Mouse (Mus musculus) liver, adult 2 months (tissue): ENCODE data around the gene Plcb4. TPM values are rescaled to one million over a fixed set of nuclear protein-coding genes. Genes with fewer than 3 reads are reported as not detected.
"Not testable (repeated sequence)": the region's sequence is repeated elsewhere in the genome, so short reads cannot be mapped to it uniquely, and the experiment has no call there.

ENCODE experiments used
- DNase-seq: peaks from one replicate; pipeline ENCODE4 v3.0.0-alpha.2; 2011; ENCODE audit warnings: low read depth, low spot score; ENCODE audit errors: extremely low read depth
- H3K27ac ChIP-seq: fragments of 200-500 bp; replicated peaks from 2 replicates; pipeline ENCODE4 v1.5.1; 2012; ENCODE audit warnings: low read depth, mild to moderate bottlenecking, control low read depth, inconsistent platforms, low read length; ENCODE audit not compliant: insufficient read depth
- H3K27me3 ChIP-seq: fragments of 200-500 bp; 2 replicates; pipeline ENCODE4 v1.6.1; 2012; ENCODE audit warnings: mild to moderate bottlenecking, moderate library complexity, low read length, inconsistent platforms; ENCODE audit not compliant: control insufficient read depth, insufficient read depth
- H3K36me3 ChIP-seq: fragments of 200-500 bp; 2 replicates; pipeline ENCODE4 v1.6.1; 2012; ENCODE audit warnings: low read length, inconsistent platforms; ENCODE audit not compliant: control insufficient read depth, insufficient read depth
- H3K4me1 ChIP-seq: fragments of 200-500 bp; 2 replicates; pipeline ENCODE4 v1.6.1; 2011; ENCODE audit warnings: low read length; ENCODE audit not compliant: control insufficient read depth, insufficient read depth
- H3K4me3 ChIP-seq: fragments of 200-500 bp; 2 replicates; pipeline ENCODE4 v1.5.1; 2011; ENCODE audit warnings: low read depth, mild to moderate bottlenecking, control low read depth, low read length, moderate library complexity; ENCODE audit not compliant: insufficient read depth
- H3K79me2 ChIP-seq: fragments of 200-500 bp; 2 replicates; pipeline ENCODE4 v1.6.1; 2012; ENCODE audit warnings: inconsistent platforms, mild to moderate bottlenecking, low read length, moderate library complexity; ENCODE audit not compliant: control insufficient read depth, insufficient read depth
- H3K9ac ChIP-seq: fragments of 200-500 bp; 2 replicates; pipeline ENCODE4 v1.6.1; 2012; ENCODE audit warnings: low read depth, mild to moderate bottlenecking, control low read depth, inconsistent platforms, low read length
- CTCF ChIP-seq: fragments of 200-500 bp; IDR thresholded peaks from 2 replicates; pipeline ENCODE4 v1.5.1; 2011; ENCODE audit warnings: low read depth, low read length, control low read depth
- POLR2A ChIP-seq: fragments of 200-500 bp; IDR thresholded peaks from 2 replicates; pipeline ENCODE4 v1.6.1; 2011; ENCODE audit warnings: low read length, control low read depth; ENCODE audit not compliant: insufficient read depth; ENCODE audit errors: extremely low read depth
- WGBS: fragments of 180-500 bp; shearing (Covaris S2); methylation state at CpG from one replicate; pipeline ENCODE4 v1.1.7; 2018; 5-methylcytosine and 5-hydroxymethylcytosine counted together
- polyA plus RNA-seq: library from polyadenylated mRNA; depleted of rRNA; stranded (reverse); fragments of >200 nt; gene quantifications from 2 replicates; pipeline ENCODE4 v1.2.3, GENCODE M21; 2012
- total RNA-seq: library from RNA; depleted of rRNA; stranded (reverse); fragments of >200 nt; gene quantifications from 2 replicates; pipeline ENCODE4 v1.2.3, GENCODE M21; 2014

Plcb4 gene
- total and polyA plus RNA-seq, 2 experiments: 0.88 to 4.3 TPM

GRCm38 (mm10) chr2:135888767-135889166, 230.0 kb downstream of the Plcb4 start:
- H3K4me3 ChIP-seq: no peak overlapping the region
- no peak overlapping the region for H3K27ac ChIP-seq
- 90% methylated on average over 10 of the region's 10 CpGs for WGBS
- no peak for TF ChIP-seq CTCF
- TF ChIP-seq POLR2A: no peak
- no peak overlapping the region for H3K9ac ChIP-seq
- H3K27me3 ChIP-seq: no peaks in the 10 kb centered on the region
- DNase-seq: no peak
- no peaks in the 10 kb centered on the region for H3K36me3 ChIP-seq
- no peaks in the 10 kb centered on the region for H3K79me2 ChIP-seq
- H3K4me1 ChIP-seq: no peaks in the 10 kb centered on the region

DNA sequence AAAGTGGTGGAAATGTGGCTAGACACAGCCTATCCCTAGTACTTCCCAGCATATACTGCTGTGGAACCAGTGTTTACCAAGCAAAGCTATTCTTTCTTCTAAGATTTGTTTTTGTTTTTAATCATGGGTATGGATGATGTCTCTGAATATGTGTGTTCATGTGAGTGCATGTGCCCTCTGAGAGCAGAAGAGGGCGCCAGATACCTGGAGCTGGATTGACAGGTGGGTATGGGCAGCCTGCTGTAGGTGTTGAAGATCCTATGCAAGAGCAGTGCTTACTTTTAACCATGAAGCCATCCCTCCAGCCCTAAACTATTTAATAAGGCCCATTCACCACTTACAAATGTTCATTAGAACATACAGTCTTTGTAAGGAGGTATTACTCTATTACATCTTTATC, 231.3 kb downstream of the Plcb4 start:
- no peak overlapping the region for H3K9ac ChIP-seq
- DNase-seq: no peak
- TF ChIP-seq POLR2A (no peak), CTCF (peak; percentile 29; the same call in 1 of the 2 replicates)
- H3K27ac ChIP-seq: no peak overlapping the region
- 96% methylated on average over 1 of the region's 1 CpGs for WGBS
- no peak overlapping the region for H3K4me3 ChIP-seq
- no peaks in the 10 kb centered on the region for H3K79me2 ChIP-seq
- H3K36me3 ChIP-seq: no peaks in the 10 kb centered on the region
- H3K4me1 ChIP-seq: no peaks in the 10 kb centered on the region
- H3K27me3 ChIP-seq: no peaks in the 10 kb centered on the region

GRCm38 (mm10) chr2:135891097-135891496, 232.3 kb downstream of the Plcb4 start:
- DNase-seq: no peak
- H3K4me1 ChIP-seq: no peaks in the 10 kb centered on the region

GRCm38 (mm10) chr2:135891686-135892085, 232.9 kb downstream of the Plcb4 start:
- Histone ChIP-seq H3K4me3 (no peak overlapping the region), H3K27me3 (no peaks in the 10 kb centered on the region), H3K36me3 (no peaks in the 10 kb centered on the region), H3K79me2 (no peaks in the 10 kb centered on the region), H3K9ac (no peak overlapping the region), H3K4me1 (no peaks in the 10 kb centered on the region), H3K27ac (no peak overlapping the region)
- 91% methylated on average over 5 of the region's 5 CpGs for WGBS
- TF ChIP-seq CTCF (no peak), POLR2A (no peak)
- no peak for DNase-seq

More at GRCm38 (mm10) chr2:135891097-135891496, 232.3 kb downstream of the Plcb4 start:
- H3K36me3 ChIP-seq: no peaks in the 10 kb centered on the region
- no peak overlapping the region for H3K4me3 ChIP-seq
- no peak for TF ChIP-seq POLR2A
- TF ChIP-seq CTCF: no peak
- H3K27me3 ChIP-seq: no peaks in the 10 kb centered on the region
- no peaks in the 10 kb centered on the region for H3K79me2 ChIP-seq
- no peak overlapping the region for H3K9ac ChIP-seq
- WGBS: 74% methylated on average over 10 of the region's 10 CpGs
- no peak overlapping the region for H3K27ac ChIP-seq

DNA sequence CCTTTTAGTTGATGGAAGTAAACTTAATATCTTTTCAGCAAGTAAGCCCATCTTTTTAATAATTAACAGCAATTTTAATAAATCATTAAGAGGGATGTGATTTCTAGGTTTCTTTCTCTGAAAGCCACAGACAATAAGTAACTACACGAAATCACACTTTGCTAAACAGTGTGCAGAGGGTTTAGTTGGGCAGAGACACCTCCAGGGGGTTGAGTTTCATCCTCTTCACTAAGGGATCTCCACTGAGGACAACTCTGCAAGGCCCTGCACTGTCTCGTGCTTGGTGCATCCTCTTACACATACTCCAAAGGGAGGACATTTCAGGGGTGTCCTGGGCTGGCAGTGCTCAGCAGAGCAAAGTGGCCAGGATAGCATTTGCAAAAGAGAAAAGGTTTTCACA, 235.8 kb downstream of the Plcb4 start:
- WGBS: 81% methylated on average over 2 of the region's 2 CpGs
- no peak overlapping the region for H3K4me3 ChIP-seq
- H3K4me1 ChIP-seq: no peaks in the 10 kb centered on the region
- H3K9ac ChIP-seq: no peak overlapping the region
- no peaks in the 10 kb centered on the region for H3K36me3 ChIP-seq
- TF ChIP-seq CTCF (no peak), POLR2A (no peak)
- DNase-seq: no peak
- no peak overlapping the region for H3K27ac ChIP-seq
- H3K79me2 ChIP-seq: no peaks in the 10 kb centered on the region
- no peaks in the 10 kb centered on the region for H3K27me3 ChIP-seq

DNA sequence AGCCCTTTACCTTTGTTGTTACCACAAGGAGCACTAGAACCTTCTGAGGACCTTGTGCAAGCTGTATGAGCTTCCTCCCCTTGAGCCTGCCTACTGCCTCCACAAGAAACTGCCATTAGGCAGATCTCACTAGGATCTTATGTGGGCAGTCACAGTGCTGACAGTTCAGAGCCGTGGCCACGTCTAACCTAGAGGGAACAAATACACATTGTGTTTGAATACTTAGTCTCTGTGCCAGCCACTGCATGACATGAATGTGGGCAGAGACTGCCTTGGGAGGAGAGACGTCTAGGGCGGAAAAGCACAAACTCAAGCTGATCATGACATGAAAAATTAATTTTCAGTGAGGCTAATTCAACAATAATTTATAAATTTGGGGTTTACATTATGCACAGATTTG, 239.2 kb downstream of the Plcb4 start:
- H3K27me3 ChIP-seq: no peaks in the 10 kb centered on the region
- H3K79me2 ChIP-seq: no peaks in the 10 kb centered on the region
- H3K36me3 ChIP-seq: no peaks in the 10 kb centered on the region
- no peak for TF ChIP-seq CTCF
- TF ChIP-seq POLR2A: no peak
- H3K9ac ChIP-seq: no peak overlapping the region
- H3K4me3 ChIP-seq: no peak overlapping the region
- no peaks in the 10 kb centered on the region for H3K4me1 ChIP-seq
- H3K27ac ChIP-seq: no peak overlapping the region
- WGBS: 76% methylated on average over 4 of the region's 4 CpGs
- no peak for DNase-seq

DNA sequence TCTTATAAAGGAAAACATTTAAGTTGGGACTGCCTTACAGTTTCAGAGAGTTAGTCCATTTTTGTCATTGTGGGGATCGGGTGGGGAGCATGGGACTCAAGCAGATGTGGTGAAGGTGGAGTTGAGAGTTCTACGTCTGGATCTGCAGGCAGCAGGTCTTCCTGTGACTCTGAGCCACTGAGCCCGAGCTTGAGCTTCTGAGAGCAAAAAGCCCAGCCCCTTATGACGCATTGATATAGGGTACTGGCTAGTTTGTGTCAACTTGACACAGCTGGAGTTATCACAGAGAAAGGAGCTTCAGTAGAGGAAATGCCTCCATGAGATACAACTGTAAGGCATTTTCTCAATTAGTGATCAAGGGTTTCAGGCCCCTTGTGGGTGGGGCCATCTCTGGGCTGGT, 241.1 kb downstream of the Plcb4 start:
- not testable (repeated sequence) for H3K4me1 ChIP-seq, H3K36me3 ChIP-seq, H3K4me3 ChIP-seq, H3K27me3 ChIP-seq, H3K9ac ChIP-seq, H3K27ac ChIP-seq, H3K79me2 ChIP-seq, DNase-seq
- WGBS: 89% methylated on average over 4 of the region's 4 CpGs
